Mouse (Mus musculus) small intestine, adult 2 months (tissue): ENCODE data around the gene Fam184a.
"Not testable (repeated sequence)": the region's sequence is repeated elsewhere in the genome, so short reads cannot be mapped to it uniquely, and the experiment has no call there.

Experiments used
- CTCF ChIP-seq: fragments of 200-500 bp; IDR thresholded peaks from 2 replicates; pipeline ENCODE4 v1.5.1; 2012; ENCODE audit warnings: low read depth, mild to moderate bottlenecking, control low read depth, inconsistent platforms, low read length, moderate library complexity, mixed read lengths; ENCODE audit not compliant: insufficient replicate concordance, insufficient read length; ENCODE audit errors: extremely low read depth
- POLR2A ChIP-seq: fragments of 200-500 bp; IDR thresholded peaks from 2 replicates; pipeline ENCODE4 v1.6.1; 2012; ENCODE audit warnings: low read depth, mild to moderate bottlenecking, control low read depth, inconsistent platforms, low read length, moderate library complexity

DNA sequence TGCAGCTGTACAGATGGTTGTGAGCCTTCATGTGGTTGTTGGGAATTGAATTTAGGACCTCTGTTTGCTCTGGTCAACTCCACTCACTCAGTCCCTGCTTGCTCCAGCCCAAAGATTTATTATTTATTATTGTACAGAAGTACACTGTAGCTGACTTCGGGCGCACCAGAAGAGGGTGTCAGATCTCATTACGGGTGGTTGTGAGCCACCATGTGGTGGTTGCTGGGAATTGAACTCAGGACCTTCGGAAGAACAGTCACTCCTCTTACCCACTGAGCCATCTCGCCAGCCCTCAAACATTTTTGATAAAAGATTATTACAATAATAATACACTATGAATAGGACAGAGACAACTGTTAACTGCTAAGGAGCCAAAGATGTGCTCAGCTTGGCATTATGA lies 96.7 kb downstream of the Fam184a start:
- not testable (repeated sequence) for TF ChIP-seq POLR2A
- peak; percentile 19; the same call in 1 of the 2 replicates for TF ChIP-seq CTCF
